ENCODE assay signal across 25 mouse cellular contexts in the genomic region with DNA sequence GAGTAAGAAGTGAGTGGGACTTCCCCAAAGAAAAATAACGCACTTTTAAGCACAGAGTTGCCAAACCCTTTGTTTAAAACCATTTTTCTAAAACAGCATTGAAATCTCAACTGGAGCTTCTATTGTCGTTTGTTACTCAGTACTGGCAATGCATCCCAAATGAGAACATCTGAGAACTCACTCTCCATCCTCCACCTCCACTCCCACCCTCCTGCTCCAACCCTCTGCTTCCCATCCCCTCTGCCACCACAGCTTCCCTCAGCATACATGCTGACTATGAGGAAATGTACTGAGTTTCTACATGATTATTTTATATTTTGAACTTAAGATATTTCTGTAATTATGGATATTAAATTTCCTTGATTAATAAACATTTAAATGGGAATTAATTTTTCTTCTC.
"Had no signal": no experiment of that assay in that cellular context is flagged by ENCODE, and none has a peak within 500 bp of the region (broad histone marks: within the 10 kb centered on the region; RNA-seq: fewer than 3 reads in every experiment).

No protein-coding gene starts in this region.

- H3K36me3 ChIP-seq: heart, embryonic 10.5 days; heart, embryonic 12.5 days; hindbrain, embryonic 10.5 days; hindbrain, embryonic 12.5 days; kidney, embryonic 15.5 days; limb, embryonic 13.5 days; limb, embryonic 15.5 days; liver, embryonic 12.5 days had no signal

- H3K9ac ChIP-seq: heart, embryonic 12.5 days; hindbrain, embryonic 12.5 days; hindbrain, embryonic 14.5 days; kidney, embryonic 15.5 days; limb, embryonic 13.5 days; limb, embryonic 15.5 days; liver, embryonic 12.5 days; liver, embryonic 14.5 days had no signal

- ATAC-seq: hindbrain, embryonic 16.5 days; intestine, embryonic 16.5 days; liver, embryonic 12.5 days had no signal

- H3K4me2 ChIP-seq: heart, embryonic 12.5 days; hindbrain, embryonic 12.5 days; hindbrain, embryonic 14.5 days; kidney, embryonic 15.5 days; limb, embryonic 13.5 days; limb, embryonic 15.5 days; liver, embryonic 12.5 days had no signal

- H3K9me3 ChIP-seq: heart, embryonic 10.5 days; heart, embryonic 12.5 days; hindbrain, embryonic 10.5 days; hindbrain, embryonic 12.5 days; kidney, embryonic 15.5 days; limb, embryonic 13.5 days; limb, embryonic 15.5 days; liver, embryonic 12.5 days had no signal

- H3K4me3 ChIP-seq: gastrocnemius, adult 2 months; heart, embryonic 10.5 days; heart, embryonic 12.5 days; hindbrain, embryonic 10.5 days; hindbrain, embryonic 12.5 days; kidney, embryonic 15.5 days; limb, embryonic 13.5 days; limb, embryonic 15.5 days; liver, embryonic 12.5 days had no signal

- H3K4me1 ChIP-seq: heart, embryonic 10.5 days; heart, embryonic 12.5 days; hindbrain, embryonic 10.5 days; hindbrain, embryonic 12.5 days; kidney, embryonic 15.5 days; limb, embryonic 13.5 days; limb, embryonic 15.5 days; liver, embryonic 12.5 days had no signal

- H3K27me3 ChIP-seq: heart, embryonic 12.5 days; hindbrain, embryonic 12.5 days; kidney, embryonic 15.5 days; limb, embryonic 13.5 days; limb, embryonic 15.5 days; liver, embryonic 12.5 days had no signal

- H3K27ac ChIP-seq: gastrocnemius, adult 2 months; heart, embryonic 10.5 days; hindbrain, embryonic 10.5 days; hindbrain, embryonic 12.5 days; hindbrain, embryonic 14.5 days; kidney, embryonic 15.5 days; kidney, postnatal 0 days; limb, embryonic 13.5 days; limb, embryonic 15.5 days; liver, embryonic 12.5 days; liver, embryonic 14.5 days had no signal

- DNase-seq: gastrocnemius, adult 2 months; gastrocnemius, postnatal 10 days; gastrocnemius, postnatal 25 days; heart, adult 18-20 months; heart, postnatal 10 days; heart, postnatal 4 days; kidney, adult 11 months; kidney, adult 2 months; kidney, adult 9 months; kidney, postnatal 14 days; kidney, postnatal 36 days; left cerebral cortex, postnatal 4 days had no signal
